Mouse (Mus musculus) MEL-GATA-1-ER (cell line): ENCODE measurements around the gene Lrrc1.
A peak's percentile ranks its signal among the peaks of the same experiment; 100 is the strongest.

Experiments
- DNase-seq: peaks from one replicate; pipeline ENCODE4 v3.0.0-alpha.2; 2012; ENCODE audit warnings: low read depth; ENCODE audit errors: extremely low read depth

Lrrc1 gene

GRCm38 (mm10) chr9:77502171-77502547, 42.5 kb downstream of the Lrrc1 start:
- no peak for DNase-seq

- no peak for DNase-seq
These were observed 45.6 kb downstream of the Lrrc1 start for GRCm38 (mm10) chr9:77499084-77499483.

DNA sequence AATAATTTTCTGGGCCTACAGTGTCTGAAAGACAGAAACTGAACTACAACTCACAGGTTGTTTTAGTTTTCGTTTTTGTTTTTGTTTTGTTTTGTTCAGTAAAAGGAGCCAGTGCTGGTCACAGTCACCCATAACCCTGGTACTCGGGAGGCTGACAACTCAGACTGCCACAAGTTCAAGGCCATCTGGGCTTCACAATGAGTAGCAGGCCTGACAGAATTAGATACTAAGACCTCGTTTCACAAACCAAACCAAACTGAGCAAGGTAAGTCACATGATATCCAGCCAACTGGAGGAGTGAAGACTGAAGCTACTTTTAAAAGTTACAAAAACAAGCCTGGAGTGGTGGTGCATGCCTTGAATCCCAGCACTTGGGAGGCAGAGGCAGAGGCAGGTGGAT, 46.3 kb downstream of the Lrrc1 start:
- no peak for DNase-seq

GRCm38 (mm10) chr9:77497173-77497572, 47.5 kb downstream of the Lrrc1 start:
- no peak for DNase-seq

DNA sequence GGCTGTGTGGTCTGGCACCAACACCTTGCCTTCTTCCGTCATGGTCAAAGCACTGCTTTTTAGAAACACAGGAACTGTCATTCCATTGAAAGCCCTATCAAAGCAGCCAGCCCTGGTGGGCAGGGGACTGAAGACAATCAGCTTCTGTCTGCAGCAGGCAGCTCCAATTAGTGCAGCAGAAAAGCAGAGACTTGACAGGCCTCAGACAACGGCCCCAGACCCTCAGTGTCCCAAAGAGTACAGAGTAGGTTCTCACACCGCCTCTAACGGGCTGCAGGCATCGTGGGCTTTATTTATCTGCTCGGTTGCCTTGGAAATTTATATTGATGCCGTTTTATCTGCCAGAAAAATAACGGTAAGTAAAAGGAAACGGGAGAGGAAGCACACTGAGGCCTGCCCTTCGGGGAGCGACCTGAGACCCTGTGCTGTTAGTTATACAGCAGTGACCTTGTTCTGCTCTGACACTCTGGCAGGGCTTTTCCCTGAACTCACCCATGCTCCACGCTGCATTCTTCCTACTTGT, 48.1 kb downstream of the Lrrc1 start:
- DNase-seq, result peak; percentile 56

DNA sequence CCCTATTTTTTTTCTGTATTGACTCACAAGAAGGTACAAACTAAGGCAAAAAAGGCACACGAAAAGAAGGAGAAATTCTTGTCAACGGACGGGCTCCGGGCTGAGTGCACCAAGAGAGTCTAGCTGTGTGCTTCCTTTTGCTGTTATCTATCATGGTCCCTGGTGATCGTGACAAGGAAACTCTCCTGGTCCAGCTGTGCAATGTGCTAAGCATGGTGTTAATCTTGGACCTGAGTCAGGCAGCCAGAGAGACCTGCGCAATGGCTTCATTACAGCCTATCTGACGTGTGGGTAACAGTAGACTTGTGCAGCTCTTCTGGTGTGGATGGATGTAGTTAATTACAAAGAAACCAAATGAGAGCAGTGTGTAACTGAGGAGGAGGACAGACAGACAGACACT, 50.4 kb downstream of the Lrrc1 start:
- DNase-seq, result peak; percentile 42

DNA sequence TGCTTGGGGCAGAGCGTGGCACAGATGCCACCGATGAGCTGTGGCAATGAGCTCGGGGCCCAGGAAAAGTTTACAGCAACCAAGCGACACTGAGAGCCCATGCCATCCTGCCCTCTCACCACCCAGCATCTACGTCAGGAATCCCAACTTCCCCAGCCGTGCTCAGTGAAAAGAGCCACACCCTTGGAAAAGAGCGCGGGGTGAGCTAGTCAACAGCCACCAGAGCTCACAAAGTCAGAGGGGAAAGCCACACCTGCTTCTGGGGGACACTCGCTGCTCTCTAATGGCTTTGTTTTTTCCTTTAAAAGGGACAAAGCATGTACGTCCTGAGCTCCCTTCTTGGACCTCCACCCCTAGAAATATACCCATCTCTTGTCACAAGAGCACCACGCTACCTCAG, 56.1 kb downstream of the Lrrc1 start:
- DNase-seq, result no peak

DNA sequence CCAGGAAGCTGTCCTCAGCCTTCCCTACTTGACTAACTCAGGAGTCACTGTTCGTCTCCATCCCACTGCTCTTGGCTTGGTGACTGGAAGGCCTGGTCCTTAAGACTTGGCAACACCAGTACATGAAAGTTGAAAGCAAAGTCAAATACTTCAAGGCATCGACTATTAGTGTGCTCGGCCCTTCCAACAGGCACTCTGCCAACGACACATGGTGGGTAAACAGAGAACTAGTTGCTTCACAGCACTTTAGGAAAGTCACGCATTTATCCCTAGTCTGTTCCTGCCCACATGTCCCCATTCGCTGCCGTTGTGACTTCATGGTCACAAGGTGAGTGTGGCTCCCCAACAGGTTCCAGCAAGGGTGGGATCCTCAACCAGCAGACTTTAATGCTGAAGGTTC, 57.2 kb downstream of the Lrrc1 start:
- DNase-seq, result no peak

- no peak for DNase-seq
These were observed 58.8 kb downstream of the Lrrc1 start for GRCm38 (mm10) chr9:77485915-77486314.

DNA sequence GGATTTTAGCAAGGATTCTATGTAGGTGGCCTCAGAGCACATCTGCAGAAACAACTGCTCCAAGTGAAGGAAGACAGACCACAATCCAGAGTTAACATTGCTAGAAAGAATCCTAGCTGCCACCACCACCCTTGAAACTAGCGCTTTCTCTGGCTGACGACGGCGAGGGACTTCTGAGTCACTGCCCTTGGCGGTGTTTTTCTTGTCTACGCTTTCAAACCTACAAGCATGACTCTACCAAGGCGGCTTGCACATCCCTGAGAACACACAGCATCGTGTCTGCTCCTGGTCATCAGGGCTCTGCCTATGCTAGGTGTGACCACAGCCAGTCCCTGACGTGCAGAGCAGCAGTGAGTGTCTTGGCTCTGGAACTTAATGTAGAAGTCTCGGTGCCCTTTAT, 59.9 kb downstream of the Lrrc1 start:
- no peak for DNase-seq

DNA sequence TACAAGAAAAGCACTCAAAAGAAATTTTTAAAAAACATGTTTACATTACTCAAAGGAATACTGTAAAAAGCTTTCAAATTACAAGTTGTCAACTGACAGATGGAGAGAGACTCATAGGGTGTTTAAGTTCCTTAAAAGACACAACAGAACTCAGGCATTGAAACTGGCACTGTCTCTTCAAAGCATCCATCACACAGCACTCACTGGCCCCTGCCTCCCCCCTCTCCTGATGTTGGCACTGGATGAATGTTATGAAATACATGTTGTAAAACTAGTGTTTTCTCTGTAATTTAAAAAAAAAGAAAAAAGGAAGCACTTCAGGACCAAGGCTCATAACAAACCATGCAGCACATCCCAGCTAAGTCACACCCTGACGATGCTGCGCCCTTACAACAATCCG, 61.1 kb downstream of the Lrrc1 start:
- DNase-seq, result no peak

GRCm38 (mm10) chr9:77482281-77482680, 62.4 kb downstream of the Lrrc1 start:
- DNase-seq, result no peak

- DNase-seq, result no peak
These were observed 63.3 kb downstream of the Lrrc1 start for GRCm38 (mm10) chr9:77481380-77481779.

- DNase-seq, result no peak
These were observed 63.9 kb downstream of the Lrrc1 start for GRCm38 (mm10) chr9:77480574-77481319.

DNA sequence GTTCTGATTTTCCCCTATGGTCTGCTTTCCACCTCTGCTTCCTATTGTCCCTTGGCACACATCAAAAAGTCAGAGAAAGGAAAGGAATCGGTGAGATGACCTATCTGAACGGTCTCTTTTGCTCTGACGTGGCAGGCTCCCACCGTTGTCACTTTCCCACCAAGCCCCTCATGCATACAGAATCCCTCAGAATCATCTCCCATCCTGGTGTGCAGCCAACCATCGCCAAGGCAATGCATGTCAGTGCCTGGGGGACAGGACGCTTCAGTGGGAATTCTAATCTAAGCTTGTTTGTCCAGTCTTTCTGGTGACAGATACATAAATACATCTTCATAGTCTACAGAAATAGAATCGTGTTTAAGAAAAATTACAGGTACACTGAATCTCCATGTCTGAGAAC, 64.7 kb downstream of the Lrrc1 start:
- no peak for DNase-seq

DNA sequence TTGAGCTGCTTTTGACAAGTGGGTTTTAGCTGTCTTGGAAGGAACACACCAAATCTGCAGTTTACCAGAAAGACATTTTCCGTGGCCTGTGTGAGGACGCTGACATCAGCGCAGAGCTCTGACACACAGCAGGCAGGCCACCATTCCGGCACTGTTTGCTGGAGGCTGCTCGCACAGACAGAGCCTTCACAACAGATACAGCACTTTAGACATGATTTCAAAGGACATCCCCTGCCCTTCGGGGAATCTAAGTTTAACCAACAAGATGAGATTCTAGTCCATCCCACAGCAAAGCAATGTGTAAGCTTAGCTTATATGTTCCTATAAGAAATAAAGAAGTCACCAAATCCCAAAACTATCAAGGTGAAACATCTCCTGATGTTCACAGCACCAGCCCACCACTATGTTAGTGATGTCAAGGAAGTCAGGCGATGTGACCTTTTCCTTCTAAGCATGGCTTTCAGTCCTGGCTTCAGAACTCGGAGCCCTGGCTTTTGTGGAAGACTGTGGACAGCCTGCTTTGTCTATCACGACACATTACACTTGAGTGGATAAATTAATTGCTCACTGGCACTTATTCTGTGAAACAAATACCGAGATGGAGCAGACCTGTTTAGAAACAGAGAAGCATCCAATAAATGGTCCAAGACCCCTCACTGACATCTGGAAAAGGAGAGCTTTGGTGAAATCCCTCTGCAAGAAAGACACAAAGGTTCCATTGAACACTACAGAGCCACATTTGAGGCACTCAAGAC, 66.3 kb downstream of the Lrrc1 start:
- no peak for DNase-seq

GRCm38 (mm10) chr9:77474535-77474934, 70.1 kb downstream of the Lrrc1 start:
- DNase-seq, result no peak

DNA sequence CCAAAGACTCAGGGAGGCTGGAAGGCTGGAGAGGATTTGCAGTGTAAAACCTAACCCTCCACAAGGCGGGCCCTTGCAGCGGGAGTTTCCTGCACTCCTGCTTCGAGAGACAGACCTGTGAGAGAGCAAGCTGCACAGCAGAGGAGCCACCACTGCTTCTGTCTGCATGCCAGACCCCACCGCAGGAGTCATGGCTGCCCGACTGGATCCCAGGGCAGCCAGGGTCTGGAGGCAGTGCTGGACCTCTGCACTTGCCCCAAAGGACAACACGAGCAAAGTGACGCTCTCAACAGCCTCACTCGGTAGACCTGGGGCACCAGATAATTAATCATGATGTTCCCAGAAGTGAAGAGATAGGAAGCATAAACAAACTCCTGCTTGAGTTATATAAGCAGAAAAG, 72.1 kb downstream of the Lrrc1 start:
- DNase-seq, result no peak

DNA sequence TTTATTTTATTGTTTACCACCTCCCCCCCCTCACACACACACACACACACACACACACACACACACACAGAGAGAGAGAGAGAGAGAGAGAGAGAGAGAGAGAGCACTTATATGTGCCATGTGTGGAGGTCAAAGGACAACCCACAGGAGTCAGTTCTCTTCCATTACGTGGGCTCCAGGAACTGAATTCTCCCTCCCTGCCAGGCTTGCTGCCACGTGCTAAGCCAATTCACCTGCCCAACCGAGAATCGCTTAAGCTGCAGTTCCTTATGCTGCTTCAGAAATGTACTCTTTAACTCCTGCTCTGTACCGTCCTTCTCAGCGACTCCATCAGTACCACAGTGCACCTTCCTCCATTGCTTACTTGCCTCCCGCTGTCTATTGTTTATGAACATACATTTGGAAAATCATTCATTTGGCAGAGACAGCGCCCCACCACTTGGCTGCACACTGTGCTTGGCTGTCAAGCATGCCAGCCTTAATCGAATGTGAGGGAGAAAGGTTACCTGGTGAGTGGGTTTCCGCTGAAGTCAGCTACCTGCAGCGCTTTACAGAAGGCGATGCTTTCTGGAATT, 72.9 kb downstream of the Lrrc1 start:
- DNase-seq, result no peak

DNA sequence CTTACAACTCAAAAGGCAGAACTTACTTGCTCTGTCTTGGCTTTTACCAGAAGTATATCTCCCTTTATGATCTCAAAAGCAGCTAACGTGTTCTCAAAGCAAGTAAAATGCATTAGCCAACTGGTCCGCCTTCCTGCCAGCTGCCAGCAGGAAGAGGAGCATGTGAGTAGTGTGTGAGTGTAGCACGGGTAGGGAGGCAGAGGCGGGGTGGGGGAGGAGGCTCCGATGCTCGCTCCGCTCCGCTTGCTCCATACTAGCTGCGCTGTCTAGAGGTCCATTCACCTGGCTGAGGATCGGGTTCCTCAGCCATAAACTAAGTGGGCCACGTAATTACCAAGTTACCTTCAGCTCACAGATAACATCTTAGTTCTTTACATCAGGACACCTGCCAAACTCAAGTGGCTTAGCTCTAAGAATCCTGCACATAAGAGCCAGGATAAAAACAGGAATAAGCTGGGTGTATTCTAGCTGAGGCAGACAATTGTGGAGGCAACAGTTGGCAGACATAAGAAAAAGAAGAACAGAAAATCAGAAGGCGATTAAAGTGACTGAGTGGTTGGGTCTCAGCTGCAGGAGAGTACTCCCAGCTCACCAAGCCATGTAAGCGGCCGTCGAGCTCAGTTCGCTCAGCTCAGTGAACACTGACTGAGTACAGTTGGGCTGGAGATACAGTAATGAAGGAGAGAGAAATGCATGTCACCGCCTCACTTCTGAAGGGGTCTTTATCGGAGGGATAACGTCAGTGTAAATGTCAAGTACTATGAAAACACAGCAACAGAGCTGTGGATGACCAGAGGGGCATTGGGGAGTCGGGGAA, 74.7 kb downstream of the Lrrc1 start:
- no peak for DNase-seq

- DNase-seq, result no peak
These were observed 77.7 kb downstream of the Lrrc1 start for GRCm38 (mm10) chr9:77466926-77467325.

DNA sequence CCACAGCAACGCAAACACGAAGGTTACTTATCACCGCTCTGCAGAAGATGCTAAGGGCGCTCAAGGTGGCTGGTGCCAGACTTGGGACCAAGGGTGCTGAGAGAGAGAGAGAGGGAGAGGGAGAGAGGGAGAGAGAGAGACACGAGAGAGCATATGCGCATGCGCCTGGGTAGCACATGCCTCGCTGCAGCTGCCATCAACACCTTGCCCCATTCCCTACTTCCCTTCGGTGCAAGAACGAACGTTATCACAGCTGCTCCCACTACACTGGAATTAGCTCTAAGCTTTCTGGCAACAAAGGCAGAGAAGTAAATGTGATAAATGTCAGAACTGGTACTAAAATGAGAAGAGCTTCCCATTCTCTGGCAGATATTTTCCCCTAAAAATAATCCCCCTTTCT, 79.3 kb downstream of the Lrrc1 start:
- DNase-seq, result no peak
